Mouse (Mus musculus) heart, postnatal 10 days (tissue): ENCODE measurements around the gene Entpd6. TPM values are rescaled to one million over a fixed set of nuclear protein-coding genes. Genes with fewer than 3 reads are reported as not detected.

Source experiments
- DNase-seq, 2 experiments: peaks; one replicate each; pipeline ENCODE4 v3.0.0; 2021
- intact Hi-C: fragments of 180-260 bp; cut with DNase I; formaldehyde crosslinking; loops from one replicate; pipeline ENCODE4 v1.15.1; 2025
- total RNA-seq, 2 experiments: library from RNA; stranded (reverse); gene quantifications; 2 replicates each; pipeline ENCODE4 v1.2.3; 2021

The Entpd6 gene
- total RNA-seq, 2 experiments from 2014 or later, result 15.2 to 16.1 TPM

- intact Hi-C loops, result loop anchor here (5.0 kb wide), 2 partner anchors 34 to 179 kb away; partner anchors contain the start of gene Apmap
- DNase-seq, result peak; percentile 91
These were observed 37.7 kb downstream of the Entpd6 start, which contains the start of gene Pygb for GRCm38 (mm10) chr2:150786251-150787180. Gene Pygb (plus strand): TSS chr2:150786735.

- intact Hi-C loops, result loop anchor here (5.0 kb wide), 2 partner anchors 35 to 180 kb away; partner anchors contain the start of gene Apmap
- DNase-seq, result peak; percentile 41 to 60
These were observed 38.5 kb downstream of the Entpd6 start for GRCm38 (mm10) chr2:150787234-150787771.

- DNase-seq, result peak; percentile 92 to 94
- intact Hi-C loops, result loop anchor here (2.0 to 5.0 kb wide), 3 partner anchors 18 to 182 kb away; partner anchors contain the start of gene Apmap
These were observed 40.1 kb downstream of the Entpd6 start for GRCm38 (mm10) chr2:150788768-150789550.

GRCm38 (mm10) chr2:150793320-150793719 is 44.5 kb downstream of the Entpd6 start:
- DNase-seq, result no peak
- intact Hi-C loops, result no loop called here

GRCm38 (mm10) chr2:150798084-150798483 is 49.2 kb downstream of the Entpd6 start:
- intact Hi-C loops, result no loop called here
- DNase-seq, result no peak

- intact Hi-C loops, result loop anchor here (5.0 kb wide), 2 partner anchors 123 to 202 kb away; no protein-coding TSS in a partner anchor
- DNase-seq, result no peak
These were observed 51.8 kb downstream of the Entpd6 start for GRCm38 (mm10) chr2:150800616-150801015.

- intact Hi-C loops, result loop anchor here (5.0 kb wide), 2 partner anchors 126 to 199 kb away; no protein-coding TSS in a partner anchor
- DNase-seq, result peak; percentile 43 to 45
These were observed 54.2 kb downstream of the Entpd6 start for GRCm38 (mm10) chr2:150803035-150803434.

GRCm38 (mm10) chr2:150808381-150808780 is 59.5 kb downstream of the Entpd6 start:
- no peak for DNase-seq
- intact Hi-C loops, result no loop called here

GRCm38 (mm10) chr2:150808812-150809211 is 60.0 kb downstream of the Entpd6 start:
- DNase-seq, result no peak
- intact Hi-C loops, result no loop called here

GRCm38 (mm10) chr2:150810603-150811002 is 61.8 kb downstream of the Entpd6 start:
- intact Hi-C loops, result no loop called here
- DNase-seq, result no peak

GRCm38 (mm10) chr2:150812816-150813215 is 64.0 kb downstream of the Entpd6 start:
- intact Hi-C loops, result no loop called here
- DNase-seq, result no peak

- intact Hi-C loops, result no loop called here
- DNase-seq, result peak in 1 of 2 experiments; percentile 48
These were observed 68.0 kb downstream of the Entpd6 start for GRCm38 (mm10) chr2:150816676-150817402.

- intact Hi-C loops, result no loop called here
- no peak for DNase-seq
These were observed 69.9 kb downstream of the Entpd6 start for GRCm38 (mm10) chr2:150818742-150819141.

- intact Hi-C loops, result no loop called here
- no peak for DNase-seq
These were observed 71.9 kb downstream of the Entpd6 start for GRCm38 (mm10) chr2:150820720-150821119.

Other genes with a start within 250 kb of the Entpd6 start
- gene Cst7, start 178.6 kb upstream of the Entpd6 start, total RNA-seq, result not detected
- gene Apmap, start 140.5 kb upstream of the Entpd6 start, total RNA-seq, result 10 to 100 TPM; 45.6 to 62.8 TPM
- gene Acss1, start 80.5 kb upstream of the Entpd6 start, total RNA-seq, result 10 to 100 TPM; 66.8 to 68.2 TPM
- gene Vsx1, start 59.7 kb upstream of the Entpd6 start, total RNA-seq, result not detected
- gene Pygb, start 37.7 kb downstream of the Entpd6 start, total RNA-seq, result 100 to 1,000 TPM; 374 to 404 TPM
- gene Abhd12, start 155.7 kb downstream of the Entpd6 start, total RNA-seq, result 10 to 100 TPM; 30.8 to 34.5 TPM
- gene Gins1, start 156.4 kb downstream of the Entpd6 start, total RNA-seq, result 1 to 10 TPM; 5.8 TPM